Mouse (Mus musculus): ENCODE data around the gene Cox20.
"Not testable (repeated sequence)": the region's sequence is repeated elsewhere in the genome, so short reads cannot be mapped to it uniquely, and the experiment has no call there.

Cox20 gene

DNA sequence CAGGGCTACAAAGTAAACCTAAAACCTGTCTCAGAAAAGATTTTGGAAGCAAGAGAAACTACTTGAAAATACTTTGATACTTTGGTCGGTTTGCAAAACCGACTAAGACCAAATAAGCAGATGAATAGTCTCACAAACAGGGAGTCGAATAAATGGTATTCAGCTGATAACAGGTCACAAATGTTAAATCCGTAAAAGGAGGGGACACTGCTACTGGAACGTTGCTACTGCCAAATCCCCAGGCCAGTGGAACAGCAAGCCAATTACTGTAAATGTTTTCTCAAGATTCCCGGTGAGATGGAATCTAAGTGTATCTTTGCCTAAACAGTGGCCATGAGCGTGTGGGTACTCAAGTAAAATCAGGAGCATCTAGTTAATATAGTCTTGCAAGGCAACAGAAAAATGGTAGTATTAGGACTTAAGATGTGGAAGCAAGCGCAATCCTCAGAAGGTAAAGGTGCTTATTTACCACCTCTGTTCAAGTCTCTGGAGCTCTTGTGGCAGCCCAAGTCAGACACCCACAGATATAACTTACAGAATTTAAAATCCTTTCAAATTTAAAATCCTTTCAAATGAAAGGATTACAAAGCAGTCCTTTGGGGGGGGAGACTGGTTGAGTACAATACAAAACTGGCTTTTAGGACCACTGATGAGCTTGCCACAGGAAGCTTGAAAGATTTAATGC, 1.2 kb downstream of the Cox20 start:
- CTCF ChIA-PET: interaction anchor here (0.6 to 1.5 kb wide), 2 partner anchors 15 to 91 kb away, joined by 4 to 5 read pairs; no protein-coding TSS in a partner anchor

DNA sequence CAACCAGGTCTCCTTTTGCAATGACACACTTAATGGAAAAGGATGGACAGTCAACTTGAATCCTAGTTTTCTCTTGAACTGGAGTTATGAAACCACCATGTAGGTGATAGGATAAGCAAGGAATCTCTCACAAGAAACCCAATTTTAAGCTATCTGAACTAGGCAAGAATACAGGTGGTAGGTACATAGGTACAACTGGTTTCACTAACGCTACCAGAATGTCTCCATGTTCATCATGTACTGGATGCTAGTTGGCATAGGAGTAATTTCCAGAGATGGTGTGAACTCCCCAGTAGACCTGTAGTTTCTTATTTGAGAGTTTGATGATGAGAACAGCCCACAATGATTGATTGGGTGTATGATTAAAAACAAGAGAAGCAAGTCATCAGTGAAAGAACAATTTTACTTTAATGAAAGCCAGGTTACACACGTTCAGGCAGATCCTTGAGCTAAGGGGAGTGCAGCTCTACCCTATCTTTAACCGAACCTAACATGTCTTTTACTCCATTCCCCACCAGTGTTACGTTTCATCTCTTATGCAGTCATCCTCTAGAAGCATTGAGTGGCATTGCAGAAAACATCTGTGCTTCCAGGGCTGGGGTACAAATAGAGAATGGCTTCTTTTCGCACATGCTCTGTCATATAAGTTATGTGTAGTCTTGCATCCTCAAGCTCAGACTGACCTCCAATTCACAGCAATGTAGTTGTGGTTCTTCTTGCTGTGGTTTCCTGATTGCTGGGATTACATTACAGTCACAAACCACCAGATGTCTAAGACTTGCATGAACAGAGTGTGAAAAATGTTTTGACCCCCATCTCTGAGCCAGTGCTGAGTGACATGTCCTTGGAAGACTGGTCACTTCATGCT, 2.0 kb downstream of the Cox20 start:
- CTCF ChIA-PET: interaction anchor here (0.6 to 1.5 kb wide), 2 partner anchors 15 to 90 kb away, joined by 4 to 5 read pairs; no protein-coding TSS in a partner anchor

DNA sequence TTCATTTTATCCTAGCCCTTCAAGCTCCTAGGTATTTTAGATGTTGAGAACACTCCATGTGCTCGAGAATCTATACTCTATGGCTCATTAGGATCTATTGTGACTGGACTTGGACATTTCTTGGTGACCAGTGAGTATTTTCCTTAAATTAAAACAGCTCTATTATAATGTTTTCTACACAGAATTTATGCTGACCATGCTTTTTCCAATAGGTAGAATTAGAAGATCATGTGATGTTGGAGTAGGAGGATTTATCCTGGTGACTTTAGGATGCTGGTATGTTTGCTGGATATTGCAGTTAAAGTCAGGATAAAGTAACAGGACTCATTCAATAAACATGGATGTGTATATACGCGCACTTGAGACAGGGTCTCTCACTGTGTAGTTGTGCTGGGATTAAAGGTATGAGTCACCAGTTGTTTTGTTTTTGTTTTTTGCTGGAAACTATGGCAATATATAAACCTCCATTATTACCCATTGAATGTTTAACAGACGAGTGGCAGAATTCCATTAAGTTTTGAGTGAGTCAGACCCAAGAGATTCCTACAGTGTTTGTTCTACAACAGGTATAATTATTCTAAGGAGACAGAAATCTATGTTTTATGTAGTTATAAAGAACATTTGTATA, 2.9 kb downstream of the Cox20 start:
- CTCF ChIA-PET: interaction anchor here (0.6 kb wide), 1 partner anchor 1585 kb away, joined by 3 read pairs; no protein-coding TSS in a partner anchor

DNA sequence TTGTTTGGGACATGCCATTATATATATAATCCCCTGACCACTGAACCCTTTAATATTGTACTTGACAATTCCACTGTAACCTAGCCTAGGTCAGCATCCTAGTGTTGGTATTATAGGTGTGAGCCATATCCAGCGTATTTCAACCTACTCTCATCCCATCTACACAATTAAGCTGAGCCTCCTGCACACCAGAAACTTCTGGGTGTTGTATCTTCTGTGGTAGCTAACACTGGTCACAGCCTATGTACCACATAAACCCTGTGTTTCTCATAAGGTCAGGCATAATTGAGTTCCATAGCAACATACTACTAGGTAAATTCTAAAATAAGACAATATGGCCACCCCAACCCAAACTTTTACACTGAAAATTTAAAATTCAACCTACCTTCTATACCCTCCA, 4.3 kb downstream of the Cox20 start:
- CTCF ChIA-PET: interaction anchor here (0.6 to 1.0 kb wide), 2 partner anchors 8 to 26 kb away, joined by 3 read pairs; no protein-coding TSS in a partner anchor

DNA sequence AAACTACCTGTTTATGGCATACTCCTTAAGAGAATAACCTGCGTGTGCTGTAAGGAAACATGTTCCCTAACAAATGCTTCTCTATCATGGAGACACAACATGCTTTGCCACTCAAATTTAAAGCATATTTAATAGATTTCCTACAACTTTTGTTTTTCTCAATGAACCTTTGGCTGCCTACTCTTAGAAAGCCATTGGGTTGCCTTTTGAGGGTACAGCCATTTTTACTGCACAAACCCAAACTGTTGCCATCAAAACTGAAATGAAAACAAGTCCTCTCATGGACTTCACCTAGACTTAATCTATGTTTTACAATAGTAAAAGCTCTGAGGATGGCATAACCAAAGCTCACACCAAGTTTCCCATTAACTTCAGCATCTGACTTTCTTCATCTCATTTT, 5.6 kb downstream of the Cox20 start:
- CTCF ChIA-PET: interaction anchor here (1.6 kb wide), 1 partner anchor 12 kb away, joined by 3 read pairs; no protein-coding TSS in a partner anchor

DNA sequence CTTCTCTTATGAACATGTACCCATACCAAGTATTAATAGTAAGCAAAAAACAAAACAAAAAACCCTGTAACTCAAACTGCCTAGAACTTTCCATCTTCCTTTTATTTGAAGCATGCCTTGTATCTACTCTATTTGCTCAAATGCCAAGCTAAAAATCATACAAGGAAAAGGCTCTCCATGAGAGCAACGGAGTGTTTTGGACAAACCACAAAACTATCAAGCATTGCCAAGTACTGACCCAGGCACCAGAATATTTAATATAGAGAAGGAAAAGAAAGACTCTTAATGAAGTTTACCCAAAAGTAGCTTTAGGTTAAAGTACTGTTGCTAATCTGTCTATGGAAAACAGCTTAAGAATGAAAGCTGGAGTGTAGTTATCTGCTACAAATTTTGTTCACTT, 7.4 kb downstream of the Cox20 start:
- CTCF ChIA-PET: no interaction called here

DNA sequence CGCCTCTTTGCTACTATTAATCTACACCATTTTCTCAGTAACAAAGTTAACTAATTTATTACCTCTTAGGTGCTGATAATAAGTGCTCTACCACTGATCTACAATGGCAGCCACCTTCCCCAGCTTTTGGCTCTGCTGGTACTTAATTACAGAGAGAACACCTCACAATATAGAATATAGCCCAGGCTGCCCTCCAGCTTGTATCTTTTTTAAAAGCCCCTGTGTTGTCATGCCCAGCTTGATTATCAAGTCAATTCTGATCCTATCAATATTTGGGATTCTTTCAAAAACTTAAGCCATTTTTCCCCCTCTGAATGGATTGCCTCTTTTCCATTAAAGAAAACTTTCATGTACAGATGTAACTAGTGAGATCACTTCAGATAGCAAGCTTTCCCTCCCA, 8.0 kb downstream of the Cox20 start:
- CTCF ChIA-PET: no interaction called here

DNA sequence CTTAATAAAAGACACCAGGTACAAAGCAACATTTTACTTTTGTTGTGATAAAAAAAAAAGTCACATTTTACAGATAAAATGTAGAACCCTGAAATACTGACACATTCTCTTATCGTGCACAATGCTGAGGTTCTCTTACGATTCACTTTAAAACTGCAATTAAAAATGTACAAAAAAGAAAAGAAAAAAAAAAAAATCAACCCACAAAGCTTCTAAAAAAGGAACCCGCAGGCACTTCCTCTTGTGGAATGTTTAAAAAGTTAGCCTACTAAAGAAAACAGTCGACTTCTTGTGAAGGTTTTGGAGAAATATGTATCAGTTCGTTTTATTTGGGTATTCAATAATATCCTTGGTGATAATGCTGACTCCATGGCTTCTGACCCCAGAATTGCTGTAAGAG, 10.1 kb downstream of the Cox20 start:
- CTCF ChIA-PET: no interaction called here

DNA sequence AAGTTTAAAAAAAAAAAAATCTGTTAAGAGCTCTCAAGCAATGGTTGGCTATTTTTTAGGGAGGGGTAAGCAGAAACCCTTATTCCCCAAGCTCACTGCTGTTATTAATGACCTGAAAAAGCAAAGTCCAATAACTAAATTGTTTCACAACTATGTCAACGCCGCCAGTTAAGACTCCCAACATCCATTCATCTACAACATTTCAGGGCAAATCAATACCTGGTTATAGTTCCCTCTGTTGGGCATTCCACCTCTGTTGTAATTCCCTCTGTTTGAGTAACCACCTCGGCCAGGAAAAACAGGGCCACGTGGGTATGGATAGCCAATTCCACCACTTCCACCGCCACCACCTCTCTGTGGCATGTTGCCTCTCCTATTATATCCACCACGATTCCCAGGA, 11.0 kb downstream of the Cox20 start:
- CTCF ChIA-PET: no interaction called here

DNA sequence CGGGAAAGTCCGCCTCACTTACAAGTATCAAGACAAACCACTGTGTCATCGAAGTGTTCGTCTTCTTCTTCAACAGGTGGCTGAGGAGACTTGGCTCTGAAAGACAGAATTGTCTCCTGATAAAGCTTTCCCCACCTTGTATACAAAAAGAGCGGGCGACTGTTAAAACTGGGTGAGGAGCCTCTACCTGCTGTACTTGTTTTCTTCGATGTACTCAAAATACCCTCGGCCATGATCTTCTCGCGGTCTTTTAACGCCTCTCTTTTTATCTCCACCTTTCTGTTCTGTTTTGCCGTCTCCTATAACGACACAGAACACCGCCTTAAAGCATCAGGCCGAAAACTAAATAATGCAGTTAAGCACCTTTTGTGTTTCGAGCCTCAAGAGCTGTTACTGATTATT, 16.9 kb downstream of the Cox20 start:
- CTCF ChIA-PET: interaction anchor here (0.9 to 1.5 kb wide), 2 partner anchors 11 to 16 kb away, joined by 3 to 5 read pairs; no protein-coding TSS in a partner anchor

DNA sequence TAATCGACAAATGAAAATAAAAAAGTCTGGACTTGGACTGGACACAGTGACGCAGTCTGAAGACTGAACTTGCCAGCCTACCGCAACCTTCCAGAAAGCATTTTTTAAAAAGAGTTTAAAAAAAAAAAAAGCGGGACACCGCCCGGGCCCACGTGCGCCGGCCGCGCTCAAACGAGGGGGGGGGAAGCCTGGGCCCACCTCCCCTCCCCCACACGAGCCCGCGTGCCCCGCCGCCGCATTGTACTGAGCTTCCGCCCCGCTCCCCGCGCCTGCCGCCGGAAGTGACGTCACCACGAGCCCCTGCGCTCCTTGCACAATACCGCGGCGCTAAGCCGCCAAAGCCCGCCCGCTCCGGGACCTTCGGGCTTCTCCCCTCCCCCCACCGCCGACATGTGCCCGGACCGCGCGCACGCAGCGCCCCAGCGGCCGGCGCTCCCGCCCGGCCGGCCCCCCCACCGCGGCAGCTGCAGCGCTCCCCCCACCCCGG, 17.4 kb downstream of the Cox20 start:
- CTCF ChIA-PET: interaction anchor here (0.9 to 1.5 kb wide), 2 partner anchors 11 to 16 kb away, joined by 3 to 5 read pairs; no protein-coding TSS in a partner anchor

DNA sequence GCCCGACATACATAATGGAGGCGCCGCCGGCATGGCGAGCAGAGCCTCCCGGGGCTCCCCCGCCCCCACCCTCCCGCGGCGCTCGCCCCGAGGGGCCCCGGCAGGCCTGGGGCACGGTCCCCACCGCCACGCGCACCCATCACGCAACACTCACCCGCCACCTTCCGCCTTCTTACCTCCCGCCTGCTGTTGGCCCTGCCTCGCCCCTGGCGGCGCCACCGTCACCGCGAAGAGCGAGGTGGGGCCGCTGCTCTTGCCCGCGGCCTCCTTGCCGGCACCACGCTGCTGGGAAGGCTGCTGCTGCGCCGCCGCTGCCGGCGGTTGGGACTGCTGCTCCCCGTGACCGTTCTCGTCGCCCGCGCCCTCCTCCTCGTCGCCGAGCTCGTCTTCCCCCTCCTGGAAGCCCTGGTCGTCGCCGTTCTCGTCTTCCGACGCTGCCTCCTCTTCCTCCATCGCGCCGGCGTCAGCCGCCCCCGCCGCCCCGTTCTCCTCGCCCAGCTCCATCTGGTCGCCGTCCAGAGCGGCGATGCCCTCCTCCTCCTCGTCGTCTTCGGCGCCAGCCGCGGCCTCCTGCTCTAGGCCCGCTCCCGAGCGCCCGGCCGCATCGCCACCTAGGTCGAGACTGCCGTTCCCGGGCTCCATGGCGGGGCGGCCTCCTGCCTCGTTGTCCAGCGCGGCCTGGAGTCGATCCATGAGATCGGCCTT, 18.0 kb downstream of the Cox20 start:
- CTCF ChIA-PET: no interaction called here

DNA sequence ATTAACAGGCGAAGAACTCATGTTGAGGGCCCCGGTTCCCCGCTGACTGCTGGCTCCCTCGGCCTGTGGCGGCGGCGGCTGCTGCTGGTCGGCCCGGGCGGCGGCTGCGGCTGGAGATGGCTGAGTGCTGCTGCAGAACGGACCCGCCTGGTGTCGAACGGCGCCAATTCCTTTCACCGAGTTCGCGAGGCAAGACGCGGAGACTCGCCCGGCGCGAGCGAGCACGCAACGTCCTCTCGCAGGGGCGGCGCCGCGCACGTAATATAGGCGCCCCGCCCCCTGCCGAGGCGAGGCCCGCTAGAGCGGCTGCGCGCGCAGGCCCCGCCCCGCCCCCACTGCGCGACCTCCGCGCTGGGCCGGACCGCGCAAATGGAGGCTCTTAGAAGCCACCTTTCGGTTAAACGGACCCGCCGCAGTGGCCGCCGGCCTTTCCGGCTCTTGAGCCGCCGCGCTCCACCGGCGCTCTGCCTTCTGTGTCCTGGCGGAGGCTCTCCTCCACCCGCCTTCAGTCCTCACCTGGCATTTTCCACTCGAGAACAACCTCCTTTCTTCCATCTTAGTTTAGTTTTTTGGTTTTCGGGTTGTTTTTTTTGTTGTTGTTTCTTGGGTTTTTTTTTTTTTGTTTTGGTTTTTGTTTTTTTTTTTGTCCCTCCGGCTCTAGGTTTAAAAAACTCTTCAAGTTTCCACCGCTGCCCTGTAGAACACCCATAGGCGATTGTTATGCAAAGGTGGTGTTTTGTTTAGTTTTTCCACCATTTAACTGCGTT, 18.8 kb downstream of the Cox20 start, which contains the start of gene Hnrnpu:
TSS of gene Hnrnpu (minus strand) at position 247 of the 767 bp plus-strand sequence.
- CTCF ChIA-PET: no interaction called here

DNA sequence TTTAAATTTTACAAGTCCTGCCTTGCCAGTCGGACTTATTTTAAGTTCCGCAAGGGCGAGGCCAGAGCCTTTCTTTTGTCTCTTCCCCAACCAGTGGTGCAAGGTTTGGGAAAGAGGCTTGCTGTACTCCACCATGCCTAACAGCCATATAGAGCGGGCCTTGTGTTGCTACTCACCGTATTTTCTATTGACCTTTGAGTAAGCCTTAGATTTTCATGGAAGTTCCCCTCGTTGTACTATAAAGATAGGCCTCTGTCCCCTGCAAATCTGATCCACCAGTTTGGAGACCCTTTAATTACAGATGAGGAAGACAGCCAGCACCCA, 19.4 kb downstream of the Cox20 start:
- CTCF ChIA-PET: no interaction called here

DNA sequence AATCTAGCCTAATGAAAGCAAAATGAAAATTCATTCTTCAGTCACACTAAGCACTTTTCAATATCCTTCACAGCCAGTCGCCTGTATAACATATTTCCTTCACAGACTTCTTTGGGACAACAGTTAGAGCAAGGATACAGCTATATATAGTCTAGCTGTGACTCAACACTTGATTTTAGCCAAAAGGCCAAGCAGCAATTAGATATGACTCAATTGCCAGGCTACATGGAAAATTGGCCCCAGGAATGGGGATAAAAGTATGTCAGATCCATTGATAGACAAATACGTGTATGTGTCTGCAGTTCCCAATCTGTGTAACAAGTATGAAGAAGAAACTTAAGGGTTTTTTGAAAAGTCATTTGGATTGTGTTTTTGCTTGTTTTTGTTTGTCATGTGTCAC, 21.3 kb downstream of the Cox20 start:
- CTCF ChIA-PET: no interaction called here

DNA sequence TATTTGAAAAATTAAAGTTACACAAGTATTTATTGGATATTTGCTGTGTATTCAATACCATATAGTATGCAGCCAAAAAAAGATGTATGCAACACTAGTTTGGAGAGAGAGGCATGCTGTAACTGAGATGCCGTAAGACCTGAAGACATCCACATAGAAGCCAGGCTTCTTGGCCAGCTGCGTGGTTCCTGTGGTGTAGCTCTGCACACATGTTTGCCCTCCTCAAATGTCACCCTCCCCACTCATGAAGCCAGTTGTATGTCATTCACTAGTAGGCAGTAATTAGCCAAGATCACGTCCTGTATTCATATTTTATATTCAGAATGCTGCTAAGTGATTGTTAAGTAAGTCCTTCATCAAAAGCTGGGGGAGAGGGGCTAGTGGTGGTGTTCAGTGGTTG, 22.5 kb downstream of the Cox20 start:
- CTCF ChIA-PET: no interaction called here

DNA sequence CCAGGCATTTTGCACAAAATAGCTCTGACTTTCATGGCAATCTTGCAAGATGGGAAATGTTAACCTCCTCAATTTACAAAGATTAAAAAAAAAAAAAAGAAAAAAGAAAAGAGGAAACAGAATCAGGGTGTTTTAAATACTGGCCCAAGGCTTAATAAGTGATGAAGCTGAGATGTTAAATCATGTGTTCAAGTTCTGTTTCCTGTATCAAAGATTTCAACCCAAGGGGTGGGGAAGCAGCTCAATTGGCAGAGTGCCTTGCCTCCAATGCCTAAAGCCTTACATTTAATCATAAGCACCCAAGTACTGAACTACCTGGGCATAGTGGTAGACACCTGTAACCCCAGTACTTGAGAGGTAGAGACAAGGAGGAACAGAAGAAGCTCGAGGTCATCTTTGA, 23.1 kb downstream of the Cox20 start:
- CTCF ChIA-PET: interaction anchor here (0.6 kb wide), 1 partner anchor 67 kb away, joined by 8 read pairs; no protein-coding TSS in a partner anchor

DNA sequence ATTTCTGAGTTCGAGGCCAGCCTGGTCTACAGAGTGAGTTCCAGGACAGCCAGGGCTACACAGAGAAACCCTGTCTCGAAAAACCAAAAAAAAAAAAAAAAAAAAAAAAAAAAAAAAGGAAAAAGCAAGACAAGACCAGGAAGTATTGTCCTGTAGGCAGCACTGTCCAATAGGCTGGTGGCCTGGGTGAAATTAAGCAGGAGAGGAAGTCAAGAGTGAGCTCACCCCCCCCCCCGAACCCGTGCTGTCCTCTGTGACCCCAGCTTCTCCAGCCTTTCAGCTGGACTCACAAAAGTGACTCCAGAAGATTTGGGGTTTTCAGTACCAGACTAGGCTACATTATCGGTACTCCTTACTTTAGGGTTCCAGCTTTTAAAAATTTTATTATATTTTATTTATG, 23.7 kb downstream of the Cox20 start:
- CTCF ChIA-PET: interaction anchor here (0.6 kb wide), 1 partner anchor 67 kb away, joined by 8 read pairs; no protein-coding TSS in a partner anchor

DNA sequence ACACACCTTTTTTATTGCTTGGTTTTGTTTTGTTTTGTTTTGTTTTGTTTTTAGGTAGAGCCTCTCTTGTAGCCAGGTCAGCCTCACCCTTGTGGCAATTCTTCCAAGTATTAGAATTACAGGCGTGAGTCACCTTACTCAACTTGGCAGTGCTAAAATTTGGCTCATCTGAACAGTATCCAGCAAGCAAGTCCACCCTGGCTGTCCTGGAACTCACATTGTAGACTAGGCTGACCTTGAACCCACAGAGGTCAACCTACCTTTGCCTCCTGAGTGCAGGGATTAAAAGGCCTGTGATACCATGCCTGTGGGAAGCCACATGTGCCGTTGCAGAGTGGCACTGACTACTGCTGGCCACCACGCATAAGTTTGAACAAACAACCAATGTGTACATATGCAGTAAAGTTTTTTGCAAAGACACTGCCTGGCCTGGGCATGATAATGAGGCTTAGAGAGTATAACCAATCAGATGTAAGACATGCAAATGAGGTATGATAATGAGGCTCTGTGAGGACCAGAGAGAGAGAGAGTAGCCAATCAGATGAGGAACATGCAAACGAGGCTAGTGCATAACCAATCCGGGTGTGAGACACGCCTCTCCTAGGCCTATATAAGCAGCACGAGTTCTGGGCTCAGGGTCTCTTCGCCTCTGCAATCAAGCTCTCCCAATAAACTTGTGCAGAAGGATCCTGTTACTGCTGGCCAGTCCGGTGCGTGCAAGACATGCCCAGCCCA, 25.3 kb downstream of the Cox20 start:
- CTCF ChIA-PET: not testable (repeated sequence)

DNA sequence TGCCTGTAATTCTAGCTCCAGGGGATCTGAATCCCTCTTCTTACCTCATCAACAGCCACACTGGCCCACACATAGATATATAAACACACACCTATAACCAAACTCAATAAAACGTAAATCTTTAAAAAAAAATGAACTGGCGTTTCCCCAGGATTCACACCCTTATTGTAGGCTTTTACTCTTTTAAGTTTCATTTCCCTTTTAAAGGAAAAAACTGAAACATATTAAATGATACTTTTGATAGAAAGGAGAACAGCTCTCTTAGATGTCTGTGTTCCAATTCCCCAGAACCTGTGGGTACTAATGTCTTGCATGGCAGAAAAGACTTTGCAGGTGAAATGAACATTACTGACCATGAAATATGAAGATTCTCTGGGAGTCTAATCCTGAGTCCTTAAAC, 31.9 kb downstream of the Cox20 start:
- CTCF ChIA-PET: no interaction called here

Data from spleen, embryonic (tissue).